Mouse (Mus musculus): ENCODE results near the gene Arhgap15. TPM values are rescaled to one million over a fixed set of nuclear protein-coding genes. Genes with fewer than 3 reads are reported as not detected.

Arhgap15 gene
- polyA plus RNA-seq, 1 experiment from 2014 or later, result 0.87 TPM

- H3K27ac ChIP-seq (replicated peaks), result no peak overlapping the region
- H3K9ac ChIP-seq (replicated peaks), result no peak overlapping the region
- no peaks in the 10 kb centered on the region for H3K4me1 ChIP-seq
- no peaks in the 10 kb centered on the region for H3K27me3 ChIP-seq
- H3K9me3 ChIP-seq, result no peaks in the 10 kb centered on the region
- H3K4me2 ChIP-seq (replicated peaks), result no peak overlapping the region
- H3K4me3 ChIP-seq, result no peak overlapping the region
- 67% methylated on average over 5 of the region's 5 CpGs for WGBS
- peak; percentile 57; the same call in 1 of the 2 replicates for ATAC-seq (replicated peaks)
- H3K36me3 ChIP-seq, result no peaks in the 10 kb centered on the region
Measured at GRCm38 (mm10) chr2:43841644-43842043, 93.0 kb downstream of the Arhgap15 start.

DNA sequence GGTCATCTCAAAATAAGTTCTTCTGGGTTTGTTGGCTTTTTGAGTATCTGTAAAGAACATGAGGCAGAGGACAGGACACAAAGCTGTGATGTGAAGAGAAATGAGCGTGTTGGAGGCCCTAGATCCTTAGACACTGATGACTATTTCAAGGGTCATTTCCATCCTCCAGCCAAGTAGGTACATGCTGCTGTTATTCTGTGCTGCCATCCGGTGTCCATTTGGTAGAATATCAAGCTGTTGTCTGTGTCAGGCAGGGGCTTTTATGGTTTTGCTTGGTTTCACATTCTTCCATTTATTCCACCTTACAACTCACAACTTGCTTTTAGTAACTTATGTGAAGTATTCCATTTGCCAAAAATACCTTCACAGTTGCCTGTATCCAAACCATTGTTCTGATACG is 102.6 kb downstream of the Arhgap15 start:
- H3K27me3 ChIP-seq, result no peaks in the 10 kb centered on the region
- 63% methylated on average over 3 of the region's 3 CpGs for WGBS

DNA sequence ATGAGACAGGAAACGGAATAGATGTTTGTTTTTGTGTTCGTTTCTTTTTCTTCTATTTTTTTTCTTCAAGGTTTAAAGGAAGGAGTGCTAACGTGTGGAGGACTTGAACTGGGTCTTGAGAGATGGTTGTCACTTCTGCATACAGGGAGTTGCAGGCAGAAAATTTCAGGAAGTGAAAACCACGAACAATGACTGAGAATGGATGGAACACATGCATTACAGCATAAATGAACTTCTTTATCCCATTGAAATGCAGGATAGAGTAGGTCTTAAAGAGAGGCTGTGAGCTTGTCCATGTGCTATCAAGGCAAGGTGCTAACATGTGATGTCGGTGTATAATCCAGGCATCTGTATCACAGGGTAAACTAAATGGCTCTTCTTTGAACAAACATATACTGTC is 114.1 kb downstream of the Arhgap15 start:
- H3K4me3 ChIP-seq, result no peak overlapping the region
- H3K4me1 ChIP-seq, result no peaks in the 10 kb centered on the region
- no peaks in the 10 kb centered on the region for H3K27me3 ChIP-seq
- no peak overlapping the region for H3K4me2 ChIP-seq (replicated peaks)
- H3K9ac ChIP-seq (replicated peaks), result no peak overlapping the region
- H3K36me3 ChIP-seq, result no peaks in the 10 kb centered on the region
- 59% methylated on average over 5 of the region's 5 CpGs for WGBS
- H3K27ac ChIP-seq (replicated peaks), result no peak overlapping the region
- no peak for ATAC-seq (replicated peaks)
- no peaks in the 10 kb centered on the region for H3K9me3 ChIP-seq

More for the DNA sequence above, 102.6 kb downstream of the Arhgap15 start:
- H3K27ac ChIP-seq (replicated peaks), result no peak overlapping the region
- no peak overlapping the region for H3K4me2 ChIP-seq (replicated peaks)
- no peak overlapping the region for H3K4me3 ChIP-seq
- no peaks in the 10 kb centered on the region for H3K36me3 ChIP-seq
- no peak overlapping the region for H3K9ac ChIP-seq (replicated peaks)
- H3K9me3 ChIP-seq, result no peaks in the 10 kb centered on the region
- no peaks in the 10 kb centered on the region for H3K4me1 ChIP-seq
- no peak for ATAC-seq (replicated peaks)

GRCm38 (mm10) chr2:43902403-43902973 is 153.9 kb downstream of the Arhgap15 start:
- Histone ChIP-seq H3K4me1 (peaks cover 4% of the 10 kb centered on the region; the same call in 1 of the 2 replicates), H3K36me3 (no peaks in the 10 kb centered on the region)
- WGBS, result 20% methylated on average over 7 of the region's 7 CpGs

GRCm38 (mm10) chr2:43907496-43907895 is 158.9 kb downstream of the Arhgap15 start:
- Histone ChIP-seq H3K27ac (replicated peaks) (no peak overlapping the region), H3K27me3 (no peaks in the 10 kb centered on the region), H3K9ac (replicated peaks) (no peak overlapping the region), H3K4me3 (no peak overlapping the region), H3K9me3 (no peaks in the 10 kb centered on the region), H3K36me3 (no peaks in the 10 kb centered on the region), H3K4me2 (replicated peaks) (no peak overlapping the region), H3K4me1 (peaks cover under 1% of the 10 kb centered on the region; the same call in 1 of the 2 replicates)
- no peak for ATAC-seq (replicated peaks)
- 81% methylated on average over 5 of the region's 5 CpGs for WGBS

More at GRCm38 (mm10) chr2:43902403-43902973, 153.9 kb downstream of the Arhgap15 start:
- Histone ChIP-seq H3K27me3 (no peaks in the 10 kb centered on the region), H3K4me3 (no peak overlapping the region), H3K9me3 (no peaks in the 10 kb centered on the region), H3K9ac (replicated peaks) (no peak overlapping the region), H3K4me2 (replicated peaks) (no peak overlapping the region), H3K27ac (replicated peaks) (no peak overlapping the region)
- peak; percentile 93 for ATAC-seq (replicated peaks)

- H3K4me3 ChIP-seq, result no peak overlapping the region
- H3K36me3 ChIP-seq, result no peaks in the 10 kb centered on the region
- 92% methylated on average over 6 of the region's 6 CpGs for WGBS
- H3K9me3 ChIP-seq, result no peaks in the 10 kb centered on the region
- no peaks in the 10 kb centered on the region for H3K4me1 ChIP-seq
- H3K9ac ChIP-seq (replicated peaks), result no peak overlapping the region
- no peak overlapping the region for H3K4me2 ChIP-seq (replicated peaks)
- no peak for ATAC-seq (replicated peaks)
- no peak overlapping the region for H3K27ac ChIP-seq (replicated peaks)
- H3K27me3 ChIP-seq, result no peaks in the 10 kb centered on the region
Measured at GRCm38 (mm10) chr2:43914104-43914503, 165.5 kb downstream of the Arhgap15 start.

GRCm38 (mm10) chr2:43923863-43924340 is 175.3 kb downstream of the Arhgap15 start:
- Histone ChIP-seq H3K4me2 (replicated peaks) (no peak overlapping the region), H3K9ac (replicated peaks) (no peak overlapping the region), H3K4me3 (no peak overlapping the region), H3K27ac (replicated peaks) (no peak overlapping the region), H3K4me1 (no peaks in the 10 kb centered on the region), H3K36me3 (no peaks in the 10 kb centered on the region), H3K9me3 (no peaks in the 10 kb centered on the region), H3K27me3 (no peaks in the 10 kb centered on the region)
- no peak for ATAC-seq (replicated peaks)
- 91% methylated on average over 5 of the region's 5 CpGs for WGBS

- Histone ChIP-seq H3K36me3 (no peaks in the 10 kb centered on the region), H3K9me3 (0 out of 2 replicates have a peak, but pooled peaks cover 2% of the 10 kb centered on the region), H3K27me3 (no peaks in the 10 kb centered on the region), H3K27ac (replicated peaks) (no peak overlapping the region), H3K4me2 (replicated peaks) (no peak overlapping the region), H3K9ac (replicated peaks) (no peak overlapping the region), H3K4me1 (no peaks in the 10 kb centered on the region), H3K4me3 (no peak overlapping the region)
- WGBS, result 89% methylated on average over 3 of the region's 3 CpGs
- no peak for ATAC-seq (replicated peaks)
Measured at GRCm38 (mm10) chr2:43931687-43932086, 183.1 kb downstream of the Arhgap15 start.

GRCm38 (mm10) chr2:43939196-43939595 is 190.6 kb downstream of the Arhgap15 start:
- WGBS, result 95% methylated on average over 5 of the region's 5 CpGs
- no peak for ATAC-seq (replicated peaks)
- Histone ChIP-seq H3K27ac (replicated peaks) (no peak overlapping the region), H3K4me3 (no peak overlapping the region), H3K9ac (replicated peaks) (no peak overlapping the region), H3K9me3 (no peaks in the 10 kb centered on the region), H3K27me3 (no peaks in the 10 kb centered on the region), H3K36me3 (no peaks in the 10 kb centered on the region), H3K4me2 (replicated peaks) (no peak overlapping the region), H3K4me1 (no peaks in the 10 kb centered on the region)

DNA sequence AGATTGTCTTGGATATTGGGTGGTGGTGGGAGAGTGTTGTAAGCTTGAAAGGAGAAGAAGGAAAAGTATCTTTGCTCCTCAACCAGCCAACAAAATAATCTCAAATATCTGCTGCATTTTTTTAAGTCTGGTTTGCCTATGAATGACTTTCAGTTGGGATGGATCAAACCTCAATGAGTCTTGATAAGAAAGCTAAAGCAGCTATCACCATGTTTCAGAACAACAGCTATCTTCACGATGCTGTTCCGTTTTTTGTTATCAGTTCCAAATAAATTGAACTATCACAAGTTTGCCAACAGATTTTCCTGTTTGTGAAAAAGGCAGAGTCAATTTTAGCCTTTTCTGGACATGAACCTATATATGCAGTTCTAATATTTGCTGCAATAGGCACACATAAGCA is 197.1 kb downstream of the Arhgap15 start:
- Histone ChIP-seq H3K4me3 (no peak overlapping the region), H3K4me2 (replicated peaks) (no peak overlapping the region), H3K4me1 (peaks cover 5% of the 10 kb centered on the region; the same call in 1 of the 2 replicates), H3K27ac (replicated peaks) (no peak overlapping the region), H3K27me3 (no peaks in the 10 kb centered on the region), H3K9me3 (no peaks in the 10 kb centered on the region), H3K9ac (replicated peaks) (no peak overlapping the region), H3K36me3 (no peaks in the 10 kb centered on the region)
- no peak for ATAC-seq (replicated peaks)
- 94% methylated on average over 2 of the region's 2 CpGs for WGBS

GRCm38 (mm10) chr2:43949775-43950492 is 201.3 kb downstream of the Arhgap15 start:
- WGBS, result 59% methylated on average over 13 of the region's 13 CpGs
- Histone ChIP-seq H3K9me3 (no peaks in the 10 kb centered on the region), H3K4me3 (no peak overlapping the region), H3K4me2 (replicated peaks) (no peak overlapping the region), H3K27me3 (no peaks in the 10 kb centered on the region), H3K36me3 (no peaks in the 10 kb centered on the region), H3K4me1 (peaks cover 8% of the 10 kb centered on the region; the same call in 1 of the 2 replicates), H3K27ac (replicated peaks) (peak overlapping the region; percentile 85), H3K9ac (replicated peaks) (no peak overlapping the region)
- ATAC-seq (replicated peaks), result peak; percentile 88

- Histone ChIP-seq H3K4me3 (no peak overlapping the region), H3K36me3 (no peaks in the 10 kb centered on the region), H3K27me3 (no peaks in the 10 kb centered on the region), H3K4me2 (replicated peaks) (no peak overlapping the region), H3K4me1 (peaks cover 8% of the 10 kb centered on the region; the same call in 1 of the 2 replicates), H3K9ac (replicated peaks) (no peak overlapping the region), H3K9me3 (no peaks in the 10 kb centered on the region), H3K27ac (replicated peaks) (peak overlapping the region; percentile 85)
- WGBS, result 57% methylated on average over 6 of the region's 6 CpGs
- peak; percentile 49; the same call in 1 of the 2 replicates for ATAC-seq (replicated peaks)
Measured at GRCm38 (mm10) chr2:43950741-43951140, 202.1 kb downstream of the Arhgap15 start.

Measured in forebrain, embryonic 15.5 days (tissue).